Mouse (Mus musculus) brain, embryonic 14.5 days (tissue): ENCODE measurements around the gene Spp1. TPM values are rescaled to one million over a fixed set of nuclear protein-coding genes. Genes with fewer than 3 reads are reported as not detected.
A peak's percentile ranks its signal among the peaks of the same experiment; 100 is the strongest.

Experiments
- DNase-seq: peaks from one replicate; pipeline ENCODE4 v3.0.0-alpha.2; 2011; ENCODE audit warnings: low read depth
- CTCF ChIP-seq: fragments of 200-500 bp; IDR thresholded peaks from 2 replicates; pipeline ENCODE4 v1.5.1; 2012; ENCODE audit warnings: inconsistent platforms, mild to moderate bottlenecking, moderate library complexity, borderline replicate concordance; ENCODE audit not compliant: insufficient read depth, insufficient read length; ENCODE audit errors: extremely low read depth
- POLR2A ChIP-seq: fragments of 200-500 bp; IDR thresholded peaks from 2 replicates; pipeline ENCODE4 v1.6.1; 2012; ENCODE audit warnings: mild to moderate bottlenecking, inconsistent platforms, borderline replicate concordance; ENCODE audit not compliant: poor library complexity, insufficient read depth, insufficient read length, severe bottlenecking; ENCODE audit errors: extremely low read depth
- polyA plus RNA-seq: library from polyadenylated mRNA; depleted of rRNA; stranded (reverse); fragments of >200 nt; gene quantifications from 2 replicates; pipeline ENCODE4 v1.2.3, GENCODE M21; 2012; rRNA removed

Spp1 gene
- polyA plus RNA-seq, 1 experiment: 20.1 TPM

DNA sequence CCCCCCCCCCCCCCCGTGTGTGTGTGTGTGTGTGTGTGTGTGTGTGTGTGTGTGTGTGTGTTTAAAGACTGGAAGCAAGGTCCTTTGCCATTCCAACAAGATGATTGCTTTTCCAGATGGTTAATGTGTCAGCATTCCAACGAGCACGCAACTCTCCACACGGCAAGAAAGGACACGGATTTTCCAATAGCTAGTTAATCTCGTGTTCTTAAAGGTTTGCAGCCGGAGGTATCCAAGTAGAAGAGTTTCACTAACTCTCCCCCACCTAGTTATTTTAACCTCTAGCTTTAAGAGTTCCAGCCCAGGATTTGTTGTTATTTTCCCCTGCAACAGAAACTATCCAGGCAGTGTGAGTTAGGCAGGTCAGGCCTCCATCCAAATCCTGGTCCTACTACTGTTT lies 25.9 kb downstream of the Spp1 start:
- TF ChIP-seq CTCF (no peak), POLR2A (no peak)
- peak; percentile 32 for DNase-seq

DNA sequence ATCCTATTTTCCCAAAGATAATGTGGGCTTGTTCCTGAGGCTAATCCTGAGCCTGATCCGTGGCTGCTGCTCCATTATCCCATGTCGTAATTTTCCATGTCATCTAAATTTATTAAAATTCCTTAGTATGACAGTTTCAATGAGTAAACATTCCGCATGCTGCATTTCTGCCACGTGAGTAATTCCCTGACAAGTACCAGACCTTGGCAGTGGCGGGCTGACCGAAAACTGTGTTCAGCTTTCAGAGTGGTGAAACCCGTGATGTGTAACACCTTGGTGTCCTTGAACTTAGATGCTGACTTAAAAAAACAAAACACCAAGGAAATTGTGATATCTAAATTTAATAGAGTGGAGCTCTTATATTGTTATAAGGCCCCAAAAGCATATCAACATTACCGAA lies 30.4 kb downstream of the Spp1 start:
- TF ChIP-seq CTCF (no peak), POLR2A (no peak)
- no peak for DNase-seq

DNA sequence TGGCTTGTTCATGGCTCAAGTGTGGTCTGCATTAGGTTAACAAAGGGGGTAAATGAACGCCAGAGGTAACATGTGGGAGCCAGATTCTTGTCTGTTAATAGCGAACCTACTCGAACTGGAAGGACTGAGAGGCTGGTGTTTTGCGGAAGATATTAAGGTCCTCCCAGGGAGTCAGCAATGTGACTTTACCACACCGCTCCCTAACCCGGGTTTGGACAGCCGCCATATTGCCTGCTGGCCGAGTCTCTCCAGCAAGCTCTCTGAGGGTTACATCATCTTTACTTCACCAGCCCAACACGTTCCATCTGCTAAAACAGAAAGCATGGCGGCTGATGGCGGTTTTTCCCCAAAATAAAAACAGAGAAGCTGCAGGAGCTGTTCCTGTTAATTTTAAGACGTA lies 30.8 kb downstream of the Spp1 start:
- DNase-seq: peak; percentile 24
- no peak for TF ChIP-seq CTCF
- TF ChIP-seq POLR2A: no peak

DNA sequence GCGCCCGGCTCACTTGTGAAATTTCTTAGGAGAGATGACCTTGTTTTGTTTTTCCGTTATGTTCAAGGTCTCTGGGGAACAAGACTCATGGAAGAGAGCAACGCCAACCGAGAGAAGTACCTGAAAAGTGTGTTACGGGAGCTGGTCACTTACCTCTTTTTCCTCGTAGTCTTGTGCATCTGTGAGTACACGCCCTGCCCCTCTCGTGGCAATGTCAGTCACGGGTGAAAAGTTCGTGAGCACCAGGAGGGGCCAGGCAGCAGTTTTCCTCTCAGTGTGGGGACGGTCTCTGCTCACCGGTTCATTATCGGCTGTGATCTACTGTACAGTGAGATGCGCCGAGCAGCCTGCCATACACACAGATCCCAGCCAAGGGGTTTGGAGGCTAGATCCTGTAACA lies 31.9 kb downstream of the Spp1 start:
- TF ChIP-seq POLR2A (no peak), CTCF (no peak)
- no peak for DNase-seq

DNA sequence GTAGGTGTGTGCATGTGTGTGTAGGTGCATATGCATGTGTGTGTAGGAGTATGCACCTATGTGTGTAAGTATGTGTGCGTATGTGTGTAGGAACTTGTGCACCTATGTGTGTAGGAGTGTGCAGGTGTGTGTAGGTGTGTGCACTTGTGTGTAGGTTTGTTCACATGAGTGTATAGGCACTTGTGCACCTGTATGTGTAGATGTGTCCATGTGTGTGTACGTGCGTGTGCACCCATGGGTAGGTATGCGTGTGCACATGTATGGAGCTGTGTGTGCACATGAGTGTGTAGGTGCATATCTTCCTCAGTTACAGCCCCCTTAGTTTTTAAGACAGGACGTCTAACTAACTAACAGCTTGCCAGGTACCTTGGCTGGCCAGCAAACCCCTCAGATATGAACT lies 33.7 kb downstream of the Spp1 start:
- TF ChIP-seq POLR2A (no peak), CTCF (no peak)
- DNase-seq: no peak

DNA sequence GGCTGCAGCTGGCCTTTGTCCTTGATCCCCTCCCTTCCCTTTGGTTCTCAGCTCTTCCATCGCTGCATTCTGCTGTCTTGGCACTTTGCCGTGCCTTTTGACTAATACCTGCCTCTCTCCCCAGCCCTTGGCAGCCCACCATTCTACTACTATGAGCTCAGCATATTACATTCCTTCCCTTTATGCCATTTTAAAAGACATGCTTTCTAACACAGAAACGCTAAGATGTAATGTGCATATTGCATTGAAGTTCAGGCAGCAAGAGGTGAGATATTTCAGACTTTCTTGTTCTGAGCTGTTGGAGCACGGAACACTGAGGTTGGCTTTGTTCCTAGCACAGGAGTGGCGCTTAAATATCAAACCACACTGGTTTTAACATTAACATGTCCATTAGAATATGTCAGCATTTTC lies 36.1 kb downstream of the Spp1 start:
- peak; percentile 52 for DNase-seq
- TF ChIP-seq CTCF (no peak), POLR2A (no peak)

DNA sequence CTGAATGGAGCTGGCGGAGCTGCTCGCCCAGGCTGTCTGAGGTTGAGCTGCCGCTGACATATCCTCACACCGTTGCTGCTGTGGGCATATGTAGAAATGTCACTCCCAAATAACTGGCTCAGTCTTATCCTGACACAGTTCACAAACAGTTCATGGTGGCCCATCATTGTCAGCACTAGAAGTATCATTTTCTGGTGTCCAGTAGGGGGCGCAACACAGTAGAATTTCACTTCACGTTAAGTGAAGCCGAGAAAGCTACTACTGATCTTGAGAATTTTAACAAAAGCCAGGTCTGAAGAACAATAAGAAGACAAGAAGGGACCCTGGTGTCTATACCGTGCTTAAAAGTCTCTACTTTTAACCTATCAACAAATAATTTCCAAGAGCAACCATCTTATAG lies 37.5 kb downstream of the Spp1 start:
- TF ChIP-seq CTCF (peak; percentile 20; the same call in 1 of the 2 replicates), POLR2A (no peak)
- no peak for DNase-seq

DNA sequence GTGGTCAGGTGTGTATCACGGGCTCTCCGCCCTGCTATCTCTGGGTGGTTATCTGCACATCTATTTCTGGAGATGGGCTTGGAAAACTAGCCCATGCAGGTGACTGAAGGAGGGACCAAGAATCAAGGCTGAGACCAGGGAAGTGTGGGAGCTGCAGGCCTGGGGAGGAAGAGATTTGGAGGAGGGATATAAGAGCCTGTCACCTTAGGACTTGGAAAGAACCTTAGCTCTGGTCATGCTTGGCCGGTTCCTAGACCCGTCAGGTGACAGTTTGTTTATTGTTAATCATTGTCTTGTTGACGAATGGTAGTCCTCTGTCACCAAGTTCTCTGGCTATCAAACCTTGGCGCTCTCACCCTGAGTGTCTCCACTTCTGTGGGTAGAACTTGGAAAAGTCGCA lies 45.4 kb downstream of the Spp1 start:
- no peak for TF ChIP-seq POLR2A
- TF ChIP-seq CTCF: no peak
- DNase-seq: no peak

DNA sequence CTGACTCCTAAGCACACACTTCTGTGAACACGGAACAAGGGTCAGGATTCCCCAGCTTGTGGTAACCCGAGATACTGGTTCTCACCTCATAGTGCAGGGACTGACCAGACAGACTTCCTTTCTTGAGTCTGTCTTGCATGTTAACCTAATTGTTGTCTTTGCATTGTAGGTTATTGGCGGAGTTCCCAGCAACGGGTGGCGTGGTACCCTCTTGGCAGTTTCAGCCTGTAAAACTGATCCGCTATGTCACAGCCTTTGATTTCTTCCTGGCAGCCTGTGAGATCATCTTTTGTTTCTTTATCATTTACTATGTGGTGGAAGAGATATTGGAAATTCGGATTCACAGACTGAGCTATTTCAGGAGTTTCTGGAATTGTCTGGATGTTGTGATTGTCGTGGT lies 47.9 kb downstream of the Spp1 start:
- no peak for TF ChIP-seq POLR2A
- TF ChIP-seq CTCF: no peak
- peak; percentile 78 for DNase-seq

Other genes with a start within 250 kb of the Spp1 start
- gene Dmp1, start 232.5 kb upstream of the Spp1 start, polyA plus RNA-seq: 0.16 and 1.1 TPM in 2 replicates
- 0.20 and 26.6 TPM in 2 replicates for gene Ibsp, start 135.9 kb upstream of the Spp1 start, polyA plus RNA-seq
- gene Mepe, start 109.8 kb upstream of the Spp1 start, polyA plus RNA-seq: not detected in 2 replicates
- 33.5 TPM in 2 replicates for gene Pkd2, start 24.3 kb downstream of the Spp1 start, polyA plus RNA-seq
- 3.7 and 4.0 TPM in 2 replicates for gene BC005561, start 73.2 kb downstream of the Spp1 start, polyA plus RNA-seq